Mouse (Mus musculus) embryonic fibroblast, embryonic 13.5 days (primary cell): Measurements from ENCODE around the gene Col26a1.

ENCODE experiments used
- CTCF ChIP-seq: IDR thresholded peaks from 2 replicates; pipeline ENCODE4 v1.5.1; 2011; ENCODE audit warnings: mild to moderate bottlenecking, control low read depth, low read length, moderate library complexity, borderline replicate concordance; ENCODE audit not compliant: insufficient read depth
- POLR2A ChIP-seq: IDR thresholded peaks from 2 replicates; pipeline ENCODE4 v1.6.1; 2011; ENCODE audit warnings: low read depth, mild to moderate bottlenecking, control low read depth, low read length, moderate library complexity

GRCm38 (mm10) chr5:136874271-136874670 lies 8.7 kb downstream of the Col26a1 start:
- TF ChIP-seq POLR2A (no peak), CTCF (no peak)
